Mouse (Mus musculus): Measurements from ENCODE around the gene Krt5.

- TF ChIP-seq CTCF (IDR thresholded peaks at IDR 0.05; ENCODE audit: control insufficient read depth, insufficient read depth, low read length) (no peak), POLR2A (IDR thresholded peaks at IDR 0.05; ENCODE audit: borderline replicate concordance, control insufficient read depth, low read depth, low read length) (no peak)
These were observed 18.0 kb upstream of the Krt5 start for GRCm38 (mm10) chr15:101730653-101731052.
